Mouse (Mus musculus): ENCODE data around the gene Anxa2.

Gene Anxa2

DNA sequence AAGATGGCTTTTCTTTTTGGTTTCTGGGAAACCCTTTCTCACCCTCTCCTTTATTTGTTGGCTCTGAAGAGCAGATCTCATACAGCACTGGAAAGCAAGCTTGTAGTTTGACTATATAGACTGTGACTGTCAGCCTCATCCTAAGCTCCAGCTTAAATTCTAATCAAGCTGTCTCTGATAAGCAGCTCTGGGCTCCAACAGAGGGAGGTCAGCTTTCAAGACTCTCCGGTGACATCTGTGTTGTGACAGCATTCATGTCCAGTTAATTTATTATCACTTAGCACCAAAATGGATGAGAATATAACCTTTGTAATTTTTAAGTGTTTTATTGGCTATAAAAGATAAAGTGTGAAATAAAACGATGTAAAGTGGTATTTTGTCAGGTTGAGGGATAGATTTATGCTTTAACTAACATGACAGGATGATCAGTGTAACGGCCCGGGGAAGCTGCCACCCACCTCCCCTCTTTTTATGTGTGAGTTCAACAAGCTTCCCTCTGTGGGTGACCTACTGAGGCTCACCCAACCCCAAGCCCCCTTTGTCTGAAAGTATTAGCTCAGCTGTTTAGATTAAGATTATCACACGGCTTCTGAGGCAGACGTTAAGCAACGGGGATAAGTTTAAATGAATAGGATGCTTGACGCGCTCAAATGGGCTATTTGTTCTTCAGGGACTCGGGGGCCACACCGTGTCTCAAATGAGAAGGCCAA lies 58.6 kb downstream of the Anxa2 start:
- DNase-seq (ENCODE audit: low spot score), result no peak

DNA sequence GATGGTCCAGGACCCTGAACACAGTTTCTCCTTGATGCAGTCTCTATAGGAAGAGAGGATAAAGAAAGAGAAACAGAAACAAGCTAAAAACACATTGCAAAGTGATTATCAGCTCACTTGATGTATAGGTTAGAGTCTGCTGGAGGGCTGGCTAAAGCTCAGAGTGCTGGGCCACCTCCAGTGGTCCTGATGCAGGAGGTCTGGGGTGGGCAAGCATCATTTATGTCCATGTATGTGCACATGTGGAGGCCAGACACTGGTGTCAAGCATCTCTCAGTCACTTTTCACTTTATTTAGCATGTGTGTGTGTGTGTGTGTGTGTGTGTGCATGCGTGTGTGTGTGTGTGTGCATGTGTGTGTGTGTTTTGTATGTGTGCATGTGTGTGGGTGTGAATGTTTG lies 59.3 kb downstream of the Anxa2 start:
- DNase-seq (ENCODE audit: low spot score), result no peak

DNA sequence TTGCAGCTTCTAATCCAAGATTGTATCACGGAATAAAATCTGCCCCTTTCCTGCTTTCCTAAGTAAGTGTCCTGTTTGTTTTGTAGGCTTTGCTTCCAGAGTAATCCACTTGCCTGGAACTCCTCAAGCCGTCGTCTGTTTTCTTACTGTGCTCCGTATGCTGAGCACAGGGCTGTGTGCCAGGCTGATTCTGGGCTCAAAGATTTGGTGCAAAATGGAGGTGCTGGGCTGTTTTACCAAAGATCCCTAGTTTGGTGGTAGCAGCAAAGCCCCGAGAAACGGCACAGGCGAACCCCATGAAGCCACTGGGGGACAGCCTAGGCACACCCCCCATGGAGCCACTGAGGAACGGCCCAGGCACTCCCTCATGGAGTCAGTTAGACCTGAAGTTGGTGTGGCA lies 60.8 kb downstream of the Anxa2 start:
- no peak for DNase-seq (ENCODE audit: low spot score)

DNA sequence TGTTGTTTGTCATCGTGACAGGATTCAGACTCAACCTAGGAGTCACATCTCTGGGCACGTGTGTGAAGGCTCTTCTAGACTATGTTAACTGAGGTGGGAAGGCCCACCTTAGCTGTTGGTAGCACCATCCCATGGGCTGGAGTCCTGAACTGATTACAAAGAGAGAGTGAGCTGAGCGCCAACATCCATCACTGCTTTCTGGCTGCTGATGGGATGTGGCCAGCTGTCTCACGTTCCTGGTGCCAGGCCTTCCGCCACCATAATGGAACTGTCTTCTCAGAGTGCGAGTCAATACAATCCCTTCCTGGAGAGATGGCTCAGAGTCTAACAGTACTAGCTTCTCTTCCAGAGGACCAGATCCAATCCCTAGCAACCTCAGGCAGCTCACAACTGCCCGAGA lies 62.0 kb downstream of the Anxa2 start:
- no peak for DNase-seq (ENCODE audit: low spot score)

DNA sequence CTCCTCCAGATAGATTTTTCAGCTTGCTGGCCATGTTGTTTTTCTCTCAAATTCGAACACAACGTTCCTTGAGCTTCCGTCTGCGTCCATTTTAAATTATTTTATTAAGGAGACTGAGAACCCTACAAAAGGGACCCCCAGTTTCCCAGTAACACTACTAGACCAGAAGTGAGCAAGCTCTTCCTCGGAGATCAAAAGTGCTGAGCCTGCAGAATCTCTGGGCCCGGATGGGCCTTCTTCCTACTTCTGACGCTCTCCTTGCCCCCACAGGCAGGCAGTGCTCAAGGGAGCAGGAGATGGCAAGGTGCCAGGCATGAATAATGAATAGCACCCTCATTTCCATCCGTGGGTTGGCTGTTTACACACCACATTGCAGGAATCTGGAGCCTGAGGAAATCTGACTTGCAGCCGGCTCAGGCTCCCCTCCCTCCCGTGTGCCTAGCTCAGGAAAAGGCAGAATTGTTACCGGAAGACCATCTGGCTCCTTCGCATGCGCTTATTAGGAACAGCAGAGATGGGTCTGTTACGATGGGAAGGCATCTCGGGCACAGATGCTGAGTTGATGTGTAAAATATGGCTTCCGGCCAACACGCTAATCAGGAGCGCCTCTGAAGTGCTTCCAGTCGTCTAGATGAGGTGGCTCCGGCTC lies 64.1 kb downstream of the Anxa2 start:
- DNase-seq (ENCODE audit: low spot score), result no peak
